Mouse (Mus musculus): ENCODE measurements around the gene Galc.
"Not testable (repeated sequence)": the region's sequence is repeated elsewhere in the genome, so short reads cannot be mapped to it uniquely, and the experiment has no call there.

The Galc gene

DNA sequence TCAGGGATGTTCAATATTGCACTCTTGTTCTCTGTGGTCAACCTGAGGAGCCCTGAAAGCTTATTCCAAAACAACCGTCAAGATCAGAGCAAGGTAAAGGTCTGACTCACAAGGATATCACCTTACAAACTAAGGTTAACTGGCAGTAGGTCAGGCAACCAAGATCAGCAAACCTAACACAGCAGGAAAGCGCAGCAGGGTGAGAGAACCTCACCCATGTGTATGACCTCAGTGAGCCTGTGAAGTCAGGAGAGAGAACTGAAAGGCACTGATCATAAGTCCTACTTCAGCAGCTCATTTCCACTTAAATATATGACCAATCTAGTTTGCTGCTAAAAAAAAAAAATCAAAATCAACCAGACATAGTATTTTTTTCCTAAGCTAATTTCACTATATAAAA, 6.8 kb downstream of the Galc start:
- DNase-seq (ENCODE audit: low read depth): no peak

DNA sequence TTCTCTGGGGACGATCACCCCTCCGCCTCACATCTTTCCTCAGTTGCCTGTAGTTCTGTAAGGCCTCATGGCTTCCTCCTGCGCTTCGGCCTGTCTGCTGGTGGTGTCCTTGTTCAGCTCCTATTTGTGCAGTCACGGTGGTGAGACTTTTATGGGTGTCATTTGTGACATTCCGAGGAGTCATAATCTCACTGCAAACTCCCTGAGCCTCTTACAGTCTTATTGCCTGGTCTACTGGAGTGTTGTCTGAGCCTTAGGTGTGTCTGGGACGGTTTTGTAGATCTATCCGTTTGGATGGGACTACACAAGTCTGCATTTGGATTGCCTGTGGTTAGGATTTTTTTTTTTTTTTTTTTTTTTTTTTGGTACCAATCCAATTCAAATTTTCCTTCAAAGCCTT, 8.9 kb downstream of the Galc start:
- no peak for DNase-seq (ENCODE audit: low read depth)

DNA sequence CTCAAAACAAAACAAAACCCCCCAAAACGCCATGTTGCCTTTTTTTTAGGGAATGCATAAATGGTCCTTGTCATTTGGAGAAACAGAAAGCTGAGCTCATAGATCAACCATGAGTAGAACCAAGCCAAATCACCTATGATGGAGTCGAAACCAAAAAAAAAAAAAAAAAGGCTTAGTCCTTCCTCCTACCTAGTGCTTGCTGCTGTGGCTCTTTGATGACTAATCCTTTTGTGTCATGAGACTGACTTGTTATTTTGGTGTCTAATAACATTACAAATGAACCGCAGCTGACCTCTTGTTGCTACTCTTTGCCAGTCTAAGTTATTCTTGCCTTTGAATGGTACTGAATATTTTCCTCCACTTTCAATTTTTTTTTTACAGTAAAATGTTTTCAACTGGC, 9.6 kb downstream of the Galc start:
- no peak for DNase-seq (ENCODE audit: low read depth)

DNA sequence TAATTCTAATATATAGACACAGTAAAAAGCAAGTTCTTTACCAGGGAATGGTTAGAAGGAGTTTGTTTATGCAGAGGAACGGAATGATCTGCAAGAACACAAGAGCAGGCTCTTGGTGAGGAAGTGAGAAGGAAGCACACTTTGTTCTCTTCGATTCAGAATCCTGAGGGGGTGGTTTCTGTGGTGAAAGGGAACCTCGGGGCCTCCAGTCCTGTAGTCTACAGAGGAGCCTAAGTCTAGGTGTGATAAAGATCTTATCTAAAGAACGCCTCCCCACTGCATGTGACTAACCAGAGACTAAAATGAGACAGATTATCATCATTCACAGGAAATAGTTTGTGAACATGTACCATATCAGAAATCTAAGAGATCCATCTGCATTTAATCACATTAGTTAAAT, 12.4 kb downstream of the Galc start:
- no peak for DNase-seq (ENCODE audit: low read depth)

DNA sequence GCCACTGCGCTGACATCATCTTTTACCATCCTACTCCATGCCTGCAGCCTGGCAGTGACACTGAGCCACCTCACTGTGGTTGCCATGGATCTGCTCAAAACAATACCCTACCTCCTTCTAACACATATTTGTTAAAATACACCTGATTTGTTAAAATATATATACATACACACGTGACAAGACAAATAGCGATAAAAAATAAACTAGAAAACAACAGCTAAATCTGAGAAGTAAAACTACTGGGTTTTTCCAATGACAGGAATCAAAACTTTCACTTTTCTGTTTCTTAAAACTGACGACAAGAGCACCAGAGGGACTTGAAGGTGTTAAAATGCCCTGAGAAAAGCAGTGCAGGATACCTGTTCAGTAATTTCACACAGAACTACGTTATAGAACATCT, 14.4 kb downstream of the Galc start:
- no peak for DNase-seq (ENCODE audit: low read depth)

DNA sequence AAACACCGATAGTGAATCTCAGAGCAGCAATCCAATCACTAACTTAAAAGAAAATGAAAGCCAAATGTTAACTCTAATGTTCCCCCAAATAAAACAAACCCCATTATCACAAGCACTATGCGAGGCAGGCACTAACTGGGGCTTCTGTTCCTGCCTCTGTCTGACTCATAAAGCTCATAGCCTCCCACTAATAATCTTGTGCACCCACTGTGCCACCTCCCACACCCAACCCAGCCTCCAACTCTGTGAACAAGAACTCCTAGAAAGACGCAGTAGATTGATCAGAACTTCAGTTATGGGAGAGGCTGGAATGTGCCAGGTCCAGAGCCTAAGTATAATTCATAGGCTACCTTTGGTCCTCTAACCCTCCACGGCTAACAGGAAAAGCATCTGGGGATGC, 15.1 kb downstream of the Galc start:
- no peak for DNase-seq (ENCODE audit: low read depth)

DNA sequence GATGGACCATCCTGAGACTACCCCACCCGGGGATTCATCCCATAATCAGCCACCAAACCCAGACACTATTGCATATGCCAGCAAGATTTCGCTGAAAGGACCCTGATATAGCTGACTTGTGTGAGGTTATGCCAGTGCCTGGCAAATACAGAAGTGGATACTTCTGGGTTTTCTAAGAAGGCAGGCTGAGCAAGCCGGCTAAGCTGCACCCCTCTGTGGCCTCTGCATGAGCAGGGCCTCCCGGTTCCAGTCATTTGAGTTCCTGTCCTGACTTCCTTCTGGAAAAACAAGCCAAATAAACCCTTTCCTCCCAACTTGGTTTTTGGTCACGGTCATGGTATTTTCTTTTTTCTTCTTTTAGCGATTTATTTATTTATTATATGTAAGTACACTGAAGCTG, 20.8 kb downstream of the Galc start:
- not testable (repeated sequence) for DNase-seq (ENCODE audit: low read depth)

DNA sequence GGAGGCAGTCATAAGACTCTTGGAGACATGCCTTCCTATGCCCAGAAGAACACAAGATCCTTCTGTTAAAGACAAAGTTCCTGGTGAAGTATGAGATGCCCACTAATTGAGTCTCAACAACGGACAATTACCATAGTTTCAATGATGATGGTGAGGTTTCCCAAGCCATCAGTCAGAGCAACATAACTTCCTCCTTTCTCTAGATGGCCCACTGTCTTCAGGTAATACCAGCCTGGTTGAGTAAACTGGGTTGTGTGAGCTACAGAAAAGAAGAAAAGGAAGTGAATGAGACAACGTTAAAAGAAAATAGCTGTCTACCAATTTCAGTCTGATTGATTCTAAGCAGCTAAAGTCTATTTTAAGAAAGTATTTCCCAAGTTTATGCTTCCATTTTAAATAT, 32.2 kb downstream of the Galc start:
- no peak for DNase-seq (ENCODE audit: low read depth)

DNA sequence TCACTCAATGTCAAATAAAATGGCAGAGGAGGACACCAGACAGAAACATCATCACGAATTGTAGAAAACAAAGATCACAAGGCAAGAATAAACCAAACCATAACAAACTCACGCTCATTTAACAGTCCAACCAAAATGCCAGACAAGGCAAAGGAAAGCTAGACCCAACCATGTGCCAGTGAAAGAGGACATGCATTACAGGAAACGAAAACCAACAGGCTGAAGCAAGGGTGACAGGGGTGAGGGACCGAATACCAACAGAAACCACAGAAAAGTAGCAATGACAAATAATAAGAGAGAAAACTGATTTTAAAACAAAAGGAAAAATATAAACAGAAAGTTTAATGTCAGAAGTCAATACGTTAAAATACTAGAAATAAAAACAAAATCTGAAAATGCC, 36.0 kb downstream of the Galc start:
- DNase-seq (ENCODE audit: low read depth): no peak

DNA sequence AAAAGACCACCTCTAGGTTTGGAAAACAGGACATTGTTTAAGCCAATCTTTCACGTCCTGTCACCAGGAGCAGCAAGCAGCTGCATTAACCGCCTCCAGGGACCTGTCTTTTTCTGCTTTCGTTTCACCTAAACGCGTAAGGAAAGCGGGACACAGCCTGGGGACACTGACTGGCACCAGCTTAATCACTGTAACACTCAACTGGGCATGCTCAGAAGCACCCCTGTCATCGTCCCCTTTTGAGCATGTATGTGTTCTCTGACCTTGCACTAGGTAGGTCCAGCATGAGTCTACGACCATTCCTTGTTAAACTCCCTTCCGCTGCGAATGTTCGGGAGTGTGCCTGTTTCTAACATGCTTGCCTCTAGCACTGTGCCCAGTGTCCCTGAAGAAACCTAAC, 42.8 kb downstream of the Galc start:
- DNase-seq (ENCODE audit: low read depth): no peak

DNA sequence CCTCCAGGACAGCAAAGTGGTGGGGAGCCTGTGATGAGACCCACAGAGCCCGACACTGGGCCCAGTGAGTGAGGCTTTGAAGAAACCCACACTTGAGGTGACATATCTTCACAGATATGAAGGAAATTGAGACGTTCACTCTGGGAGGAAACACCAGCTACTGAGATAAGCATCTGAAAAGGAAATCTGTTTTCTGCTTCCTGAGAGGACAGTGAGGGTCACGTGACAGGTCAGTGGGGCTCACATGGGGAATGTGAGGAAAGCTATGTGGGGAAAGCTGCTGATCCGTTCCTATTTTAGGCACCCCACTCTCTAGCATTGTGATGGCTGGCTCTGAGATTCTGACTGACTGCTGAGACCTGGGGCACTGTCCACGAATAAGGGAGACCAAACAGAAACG, 43.7 kb downstream of the Galc start:
- no peak for DNase-seq (ENCODE audit: low read depth)

DNA sequence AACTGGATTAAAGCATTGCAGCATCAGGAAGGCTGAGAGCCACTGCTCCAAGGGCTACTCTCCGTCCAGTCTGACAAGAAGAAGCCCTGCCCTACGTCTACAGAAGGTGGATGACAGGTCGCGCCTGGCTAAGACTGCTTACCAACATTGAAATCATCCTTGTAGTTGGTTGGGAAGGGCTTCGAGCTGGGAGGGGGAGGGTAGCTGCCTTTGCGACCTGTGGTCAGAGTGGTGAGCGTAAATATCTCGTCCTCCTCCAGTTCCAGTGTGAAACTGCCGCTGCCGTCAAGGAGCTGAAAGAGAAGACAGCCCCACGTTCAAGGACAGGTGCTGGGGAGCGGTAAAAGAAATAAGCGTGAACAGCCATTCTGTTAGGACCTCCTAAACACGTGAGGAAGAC, 45.1 kb downstream of the Galc start:
- no peak for DNase-seq (ENCODE audit: low read depth)

DNA sequence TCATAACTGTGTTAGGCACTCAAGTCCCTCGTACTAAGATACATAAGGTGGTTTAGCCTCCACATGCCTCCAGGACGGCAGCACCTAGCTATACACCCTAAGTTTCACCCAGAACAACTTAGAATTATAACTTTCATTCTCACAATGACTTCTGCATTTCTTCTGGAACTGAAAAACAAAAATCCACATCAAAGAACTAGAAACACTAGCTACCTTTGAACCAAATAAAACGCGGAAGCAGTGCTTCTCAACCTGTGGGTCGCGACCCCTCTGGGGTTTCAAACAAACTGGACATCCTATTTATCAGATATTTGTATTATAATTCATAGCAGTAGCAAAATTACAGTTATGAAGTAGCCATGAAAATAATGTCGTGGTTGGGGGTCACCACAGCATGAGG, 45.5 kb downstream of the Galc start:
- DNase-seq (ENCODE audit: low read depth): no peak

DNA sequence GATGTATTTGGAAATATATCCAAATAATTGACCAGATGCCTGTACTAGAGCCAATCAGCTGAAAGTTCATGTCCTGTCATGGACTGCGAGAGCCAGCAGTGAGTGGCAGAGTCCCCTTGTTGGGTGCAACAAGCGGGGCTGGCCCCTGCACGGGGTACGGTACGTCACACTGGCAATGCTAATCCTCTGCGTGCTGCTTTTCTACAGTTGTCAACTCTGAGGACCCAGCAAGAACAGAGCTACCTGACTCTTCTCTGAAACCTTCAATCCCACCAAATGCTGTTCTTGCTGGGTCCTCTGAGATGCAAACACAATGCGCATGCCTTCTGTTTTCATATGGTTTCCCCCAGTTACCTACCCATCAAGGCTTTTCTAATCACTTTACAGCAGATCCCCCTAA, 45.9 kb downstream of the Galc start:
- DNase-seq (ENCODE audit: low read depth): no peak

DNA sequence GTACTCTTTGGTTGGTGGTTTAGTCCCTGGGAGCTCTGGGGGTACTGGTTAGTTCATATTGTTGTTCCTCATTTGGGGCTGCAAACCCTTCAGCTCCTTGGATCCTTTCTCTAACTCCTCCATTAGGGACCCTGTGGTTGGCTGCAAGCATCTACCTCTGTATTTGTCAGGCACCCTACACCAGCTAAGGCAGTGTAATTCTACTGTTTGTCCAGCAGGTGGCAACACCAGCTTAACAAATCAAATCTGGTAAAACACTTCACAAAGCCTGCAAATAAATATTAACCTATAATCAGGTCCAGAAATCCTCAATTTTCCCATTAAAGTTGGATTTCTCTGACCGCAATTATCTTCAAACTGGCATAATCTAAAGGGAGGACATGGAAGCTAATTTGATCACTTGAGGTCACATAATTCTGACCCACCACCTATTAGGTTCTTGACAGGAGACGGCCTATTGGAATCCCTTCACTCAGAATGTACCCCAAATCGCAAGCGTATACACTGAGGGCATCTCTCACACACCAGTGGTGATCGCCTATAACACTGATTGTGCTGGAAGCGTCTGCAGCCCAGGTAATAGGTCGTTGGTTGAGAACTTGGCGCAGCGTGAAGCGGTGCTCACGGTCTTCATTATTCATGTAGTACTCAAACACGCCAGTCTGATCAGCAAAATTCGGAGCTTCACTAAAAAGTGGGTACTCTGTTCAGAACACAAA, 46.6 kb downstream of the Galc start:
- DNase-seq (ENCODE audit: low read depth): peak; percentile 21

DNA sequence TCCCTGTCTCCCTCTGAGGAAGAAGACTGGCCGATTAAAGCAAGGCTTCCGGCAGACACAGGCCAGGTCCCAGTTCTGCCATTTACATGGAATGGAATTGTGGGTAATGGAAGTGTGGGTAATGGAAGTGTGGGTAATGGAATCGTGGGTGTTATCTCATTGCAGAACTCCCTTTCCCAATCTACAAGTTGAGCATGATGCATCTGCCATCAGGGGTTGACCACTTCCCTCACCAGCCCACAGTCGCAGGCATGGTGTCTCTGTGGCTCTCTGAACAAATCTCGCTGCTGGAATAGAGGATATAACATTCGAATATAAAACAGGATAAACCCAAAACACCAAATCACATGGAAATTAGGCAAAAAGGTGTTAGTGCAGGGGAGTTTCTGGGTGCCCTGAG, 48.8 kb downstream of the Galc start:
- DNase-seq (ENCODE audit: low read depth): no peak

DNA sequence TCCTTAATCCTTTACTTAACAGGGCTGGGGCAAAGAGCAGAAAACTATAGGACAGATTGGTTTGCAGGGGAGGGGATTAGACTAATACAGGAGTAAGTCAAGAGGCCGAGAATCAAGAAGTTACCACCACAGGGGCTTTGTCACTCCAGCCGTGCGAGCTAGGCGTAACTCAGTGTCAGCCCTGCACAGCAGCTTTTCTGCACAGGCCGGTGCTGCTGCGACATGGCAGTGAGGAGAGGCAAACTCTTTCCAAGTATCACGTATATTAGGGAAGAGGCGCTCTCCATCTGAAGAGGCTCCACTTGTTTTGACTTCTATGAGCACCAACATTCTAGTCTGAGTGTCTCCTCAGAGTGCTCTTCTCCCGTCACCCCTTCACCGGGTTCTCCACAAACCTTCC, 51.2 kb downstream of the Galc start:
- no peak for DNase-seq (ENCODE audit: low read depth)

DNA sequence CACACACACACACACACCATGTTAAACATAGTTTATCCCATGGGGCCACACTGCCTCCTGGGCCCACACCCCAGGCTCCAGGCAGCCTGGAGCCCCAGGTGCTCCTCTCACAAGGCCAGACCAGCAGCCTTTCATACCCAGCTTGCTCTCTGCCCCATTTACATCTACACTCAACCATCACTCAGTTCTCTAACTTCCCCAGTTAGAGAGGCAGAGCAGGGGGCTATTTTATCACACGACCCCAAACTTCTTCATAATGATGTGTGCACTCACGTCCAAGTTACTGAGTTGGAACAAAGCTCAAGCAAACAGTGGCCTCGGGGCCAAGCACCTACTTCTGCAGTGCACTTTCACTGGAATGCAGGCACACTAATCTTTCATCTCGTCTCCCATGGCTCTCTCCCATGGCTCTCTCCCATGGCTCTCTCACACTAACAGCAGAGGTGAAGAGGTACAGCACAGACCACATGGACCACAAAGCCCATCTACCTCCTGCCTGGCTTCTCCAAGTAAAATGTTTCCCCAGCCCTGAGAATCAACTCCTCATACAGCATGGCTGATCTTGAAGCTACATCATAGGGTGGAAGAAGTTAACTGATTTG, 53.7 kb downstream of the Galc start:
- DNase-seq (ENCODE audit: low read depth): no peak

DNA sequence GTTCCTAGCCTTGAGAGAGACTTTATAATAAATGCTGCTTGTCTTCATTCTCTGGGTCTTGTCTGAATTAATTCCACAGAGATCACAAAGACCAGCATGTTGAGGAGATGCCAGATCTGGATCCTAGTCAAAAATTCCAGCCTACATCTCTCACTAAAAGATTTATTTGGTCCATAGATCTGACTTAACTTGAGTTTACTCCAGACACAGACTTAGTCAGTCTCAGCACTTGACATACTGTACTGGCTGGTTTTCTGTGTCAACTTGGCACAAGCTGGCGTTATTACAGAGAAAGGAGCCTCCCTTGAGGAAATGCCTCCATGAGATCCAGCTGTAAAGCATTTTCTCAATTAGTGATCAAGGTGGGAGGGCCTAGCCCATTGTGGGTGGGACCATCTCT, 61.9 kb downstream of the Galc start:
- no peak for DNase-seq (ENCODE audit: low read depth)

DNA sequence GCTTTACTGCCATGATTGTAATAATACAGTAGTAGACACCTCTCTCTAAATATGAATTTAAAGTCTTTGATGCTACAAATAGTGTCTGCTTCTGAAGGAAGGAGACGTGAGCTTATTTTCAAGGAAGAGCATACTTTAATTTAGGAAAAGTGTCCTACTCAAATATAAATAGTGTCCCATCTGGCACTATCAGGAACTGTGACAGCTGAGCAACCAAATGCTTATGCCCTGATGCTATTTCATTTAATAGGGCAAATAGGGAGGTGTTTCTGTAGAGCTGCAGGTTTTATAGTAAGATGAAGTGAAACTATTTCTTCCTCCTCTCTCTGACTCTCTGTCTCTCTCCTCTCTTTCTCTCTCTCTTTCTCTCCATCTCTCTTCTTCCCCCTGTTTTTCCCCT, 69.1 kb downstream of the Galc start:
- no peak for DNase-seq (ENCODE audit: low read depth)

DNA sequence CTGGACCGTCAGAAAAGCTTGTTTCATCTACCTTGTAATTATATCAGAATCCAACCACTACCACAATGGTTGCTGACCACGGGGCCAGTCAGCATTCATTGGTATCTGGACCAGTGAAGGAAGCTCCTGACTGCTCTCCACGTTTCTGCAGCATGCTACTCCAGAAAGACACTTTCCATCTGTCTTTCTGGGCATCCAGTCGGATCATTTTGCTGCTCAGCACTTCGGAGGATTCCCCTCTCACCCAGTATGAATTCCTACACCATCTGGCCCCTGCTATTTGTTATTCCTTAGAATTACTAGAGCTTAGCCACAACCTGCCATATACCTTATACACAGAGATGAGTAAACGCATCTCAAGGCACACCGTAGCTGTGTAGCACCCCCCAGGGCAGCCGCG, 70.2 kb downstream of the Galc start:
- DNase-seq (ENCODE audit: low read depth): no peak

DNA sequence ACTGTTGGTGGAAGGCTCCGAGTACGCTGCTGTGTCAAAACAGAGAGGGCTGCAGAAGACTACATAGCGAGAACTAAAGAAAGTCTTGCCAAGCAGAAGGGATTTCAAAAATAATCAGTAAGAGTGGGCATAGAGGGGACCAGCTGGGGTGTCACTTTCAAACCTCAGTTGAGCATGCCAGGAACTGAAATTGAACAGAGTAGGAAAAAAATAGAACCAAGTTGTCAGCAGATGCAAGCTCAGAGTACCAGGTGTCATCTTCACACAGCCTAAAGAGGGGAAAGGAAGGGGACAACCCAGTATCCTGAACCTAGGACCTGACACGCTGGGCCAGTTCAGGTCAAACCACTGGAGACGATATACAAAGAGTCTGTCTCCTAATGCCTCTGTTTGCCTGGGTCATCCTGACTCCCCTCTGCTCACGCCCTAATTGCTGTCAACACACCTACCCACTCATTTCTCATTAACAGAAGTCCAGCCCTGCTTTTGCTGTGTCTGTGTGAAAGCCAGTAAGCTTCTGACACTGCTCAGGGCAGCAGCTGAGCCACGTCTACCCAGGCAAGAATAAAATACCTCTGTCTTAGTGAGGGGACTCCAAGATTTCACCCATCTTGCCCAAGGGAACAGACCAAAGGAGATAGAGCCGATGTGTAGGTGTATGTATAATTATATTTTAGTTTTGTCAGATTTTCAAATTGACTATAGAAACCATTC, 71.9 kb downstream of the Galc start:
- DNase-seq (ENCODE audit: low read depth): no peak

DNA sequence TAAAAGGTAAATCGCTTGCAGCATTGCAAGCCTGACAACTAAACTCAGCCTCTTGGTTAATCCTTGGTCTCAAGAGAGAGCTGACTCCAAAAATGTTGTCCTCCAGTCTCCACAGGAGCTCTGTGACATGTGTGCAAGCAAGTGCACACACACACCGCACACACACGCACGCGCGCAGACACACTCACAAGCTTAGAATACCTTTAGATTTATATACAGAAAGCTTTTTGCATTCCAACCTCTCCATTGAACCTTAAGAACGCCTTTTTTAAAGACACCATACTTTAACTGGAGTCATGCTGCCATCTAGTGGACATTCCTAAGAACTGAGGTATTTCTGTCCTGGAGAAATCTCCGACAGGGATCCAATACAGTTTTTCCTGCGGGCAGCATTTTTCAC, 77.5 kb downstream of the Galc start:
- peak; percentile 25 for DNase-seq (ENCODE audit: low read depth)

DNA sequence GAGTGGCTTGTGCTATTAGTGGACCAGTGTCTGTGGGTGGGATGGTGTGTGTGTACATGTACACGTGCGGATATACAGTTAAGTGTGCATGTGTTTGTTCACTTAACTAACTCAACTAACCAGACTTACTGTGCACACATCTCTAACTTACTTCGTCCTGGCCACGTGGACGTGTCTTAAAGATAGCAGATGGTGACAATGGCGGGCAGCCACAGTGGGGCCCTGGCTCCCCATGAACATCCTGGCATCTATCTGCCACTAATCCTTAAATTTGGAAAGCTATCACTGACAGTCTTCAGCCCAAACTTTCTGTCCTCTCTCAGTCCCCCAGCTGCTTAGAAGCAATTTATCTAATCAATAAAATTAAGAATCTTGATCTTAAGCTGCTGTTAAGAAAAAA, 78.5 kb downstream of the Galc start:
- no peak for DNase-seq (ENCODE audit: low read depth)
